Mouse (Mus musculus): ENCODE measurements at regions not wholly inside any gene's neighbourhood (a gene's known extent, or its start where the extent isn't known, plus 50 kb on each side); places are given as distances from the start of the nearest gene placed in this dataset.

DNA sequence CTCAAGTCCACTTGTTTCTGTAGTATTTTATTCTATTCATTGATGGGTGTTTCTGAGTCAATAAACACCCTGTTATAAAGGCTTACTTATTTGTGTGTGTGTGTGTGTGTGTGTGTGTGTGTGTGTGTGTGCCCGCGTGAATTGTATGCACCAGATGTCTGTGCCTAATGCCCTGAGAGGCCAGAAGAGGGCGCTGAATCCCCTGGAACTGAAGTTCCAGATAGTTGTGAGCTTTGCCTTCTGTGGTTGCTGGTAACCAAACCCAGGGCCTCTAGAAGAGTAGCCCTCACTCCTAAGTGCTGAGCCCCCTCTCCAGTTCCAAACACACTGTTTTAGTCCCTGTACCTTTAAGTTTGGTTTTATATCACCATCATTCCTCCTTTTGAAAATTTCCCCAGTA is 90.2 kb downstream of the Il9r start:
- Histone ChIP-seq H3K27ac (ENCODE audit: control insufficient read depth, low read depth, low read length) (no peak overlapping the region), H3K9me3 (replicated peaks; ENCODE audit: insufficient read depth, low read length) (no peaks in the 10 kb centered on the region), H3K4me1 (ENCODE audit: control insufficient read depth in 1 of 2, insufficient read depth in 2 of 2, low read length in 2 of 2) (no peaks in the 10 kb centered on the region), H3K9ac (ENCODE audit: control insufficient read depth, low read depth, low read length, poor library complexity, severe bottlenecking) (no peak overlapping the region), H3K79me2 (ENCODE audit: control insufficient read depth, insufficient read depth, low read length, poor library complexity) (no peaks in the 10 kb centered on the region), H3K27me3 (ENCODE audit: control insufficient read depth in 1 of 2, insufficient read depth in 2 of 2, low read length in 2 of 2) (peaks cover 6 to 12% of the 10 kb centered on the region in 2 experiments; a peak in 3 of 4 replicates), H3K4me3 (ENCODE audit: control insufficient read depth in 1 of 2, insufficient read depth in 1 of 2, low read depth in 2 of 2, low read length in 2 of 2) (no peak overlapping the region), H3K36me3 (ENCODE audit: control insufficient read depth in 1 of 2, insufficient read depth in 2 of 2, low read length in 2 of 2) (no peaks in the 10 kb centered on the region)
- TF ChIP-seq UBTF (IDR thresholded peaks at IDR 0.05; ENCODE audit: borderline replicate concordance, insufficient read depth, low read depth, low read length) = no peak
- TF ChIP-seq POLR2AphosphoS2 (IDR thresholded peaks at IDR 0.05; ENCODE audit: low read length) = no peak
- TF ChIP-seq E2F4 (IDR thresholded peaks at IDR 0.05; ENCODE audit: borderline replicate concordance, low read depth, low read length) = no peak
- peak; percentile 20 to 43 (median 38); a peak in 4 of 6 replicates for TF ChIP-seq CTCF (IDR thresholded peaks at IDR 0.05 in 2 of 3, conservative IDR thresholded peaks at IDR 0.05 in 1 of 3; ENCODE audit: control insufficient read depth in 1 of 3, insufficient read depth in 1 of 3, low read depth in 2 of 3, low read length in 3 of 3, poor library complexity in 1 of 3, severe bottlenecking in 1 of 3)
- TF ChIP-seq MYB (IDR thresholded peaks at IDR 0.05; ENCODE audit: low read depth, low read length) = no peak
- TF ChIP-seq SMC3 (IDR thresholded peaks at IDR 0.05; ENCODE audit: low read depth, low read length) = 0 out of 2 replicates have a peak, but pooled peaks have one; percentile 17
- DNase-seq (ENCODE audit: low read depth, low spot score) = no peak
